Mouse (Mus musculus) liver, adult 2 months (tissue): ENCODE results near the gene Ppp1r1a. TPM values are rescaled to one million over a fixed set of nuclear protein-coding genes. Genes with fewer than 3 reads are reported as not detected.

Source experiments
- DNase-seq: peaks from one replicate; pipeline ENCODE4 v3.0.0-alpha.2; 2011; ENCODE audit warnings: low read depth, low spot score; ENCODE audit errors: extremely low read depth
- H3K27ac ChIP-seq: fragments of 200-500 bp; replicated peaks from 2 replicates; pipeline ENCODE4 v1.5.1; 2012; ENCODE audit warnings: low read depth, mild to moderate bottlenecking, control low read depth, inconsistent platforms, low read length; ENCODE audit not compliant: insufficient read depth
- H3K27me3 ChIP-seq: fragments of 200-500 bp; 2 replicates; pipeline ENCODE4 v1.6.1; 2012; ENCODE audit warnings: mild to moderate bottlenecking, moderate library complexity, low read length, inconsistent platforms; ENCODE audit not compliant: control insufficient read depth, insufficient read depth
- H3K36me3 ChIP-seq: fragments of 200-500 bp; 2 replicates; pipeline ENCODE4 v1.6.1; 2012; ENCODE audit warnings: low read length, inconsistent platforms; ENCODE audit not compliant: control insufficient read depth, insufficient read depth
- H3K4me1 ChIP-seq: fragments of 200-500 bp; 2 replicates; pipeline ENCODE4 v1.6.1; 2011; ENCODE audit warnings: low read length; ENCODE audit not compliant: control insufficient read depth, insufficient read depth
- H3K4me3 ChIP-seq: fragments of 200-500 bp; 2 replicates; pipeline ENCODE4 v1.5.1; 2011; ENCODE audit warnings: low read depth, mild to moderate bottlenecking, control low read depth, low read length, moderate library complexity; ENCODE audit not compliant: insufficient read depth
- H3K79me2 ChIP-seq: fragments of 200-500 bp; 2 replicates; pipeline ENCODE4 v1.6.1; 2012; ENCODE audit warnings: inconsistent platforms, mild to moderate bottlenecking, low read length, moderate library complexity; ENCODE audit not compliant: control insufficient read depth, insufficient read depth
- H3K9ac ChIP-seq: fragments of 200-500 bp; 2 replicates; pipeline ENCODE4 v1.6.1; 2012; ENCODE audit warnings: low read depth, mild to moderate bottlenecking, control low read depth, inconsistent platforms, low read length
- CTCF ChIP-seq: fragments of 200-500 bp; IDR thresholded peaks from 2 replicates; pipeline ENCODE4 v1.5.1; 2011; ENCODE audit warnings: low read depth, low read length, control low read depth
- POLR2A ChIP-seq: fragments of 200-500 bp; IDR thresholded peaks from 2 replicates; pipeline ENCODE4 v1.6.1; 2011; ENCODE audit warnings: low read length, control low read depth; ENCODE audit not compliant: insufficient read depth; ENCODE audit errors: extremely low read depth
- WGBS: fragments of 180-500 bp; shearing (Covaris S2); methylation state at CpG from one replicate; pipeline ENCODE4 v1.1.7; 2018; 5-methylcytosine and 5-hydroxymethylcytosine counted together
- polyA plus RNA-seq: library from polyadenylated mRNA; depleted of rRNA; stranded (reverse); fragments of >200 nt; gene quantifications from 2 replicates; pipeline ENCODE4 v1.2.3, GENCODE M21; 2012; rRNA removed
- total RNA-seq: library from RNA; depleted of rRNA; stranded (reverse); fragments of >200 nt; gene quantifications from 2 replicates; pipeline ENCODE4 v1.2.3, GENCODE M21; 2014; rRNA removed

Gene Ppp1r1a
- total and polyA plus RNA-seq, 2 experiments, result 0.09 TPM; not detected in 1

GRCm38 (mm10) chr15:103484490-103484889 lies 53.3 kb downstream of the Ppp1r1a start:
- 51% methylated on average over 2 of the region's 2 CpGs for WGBS
- TF ChIP-seq POLR2A, result no peak

GRCm38 (mm10) chr15:103482488-103482887 lies 55.3 kb downstream of the Ppp1r1a start:
- no peaks in the 10 kb centered on the region for H3K4me1 ChIP-seq
- no peak overlapping the region for H3K9ac ChIP-seq
- no peaks in the 10 kb centered on the region; the same call in none of the 2 replicates for H3K27me3 ChIP-seq
- 11% methylated on average over 1 of the region's 1 CpGs for WGBS
- H3K36me3 ChIP-seq, result no peaks in the 10 kb centered on the region
- no peaks in the 10 kb centered on the region for H3K79me2 ChIP-seq
- no peak for DNase-seq
- H3K27ac ChIP-seq, result no peak overlapping the region
- TF ChIP-seq POLR2A (no peak), CTCF (no peak)
- no peak overlapping the region for H3K4me3 ChIP-seq

More at GRCm38 (mm10) chr15:103484490-103484889, 53.3 kb downstream of the Ppp1r1a start:
- Histone ChIP-seq H3K27ac (no peak overlapping the region), H3K36me3 (no peaks in the 10 kb centered on the region), H3K4me1 (no peaks in the 10 kb centered on the region), H3K27me3 (no peaks in the 10 kb centered on the region; the same call in none of the 2 replicates), H3K79me2 (no peaks in the 10 kb centered on the region), H3K4me3 (no peak overlapping the region), H3K9ac (no peak overlapping the region)
- DNase-seq, result no peak

Other genes starting within 250 kb of the Ppp1r1a start
- 0.07 and 0.09 TPM in 2 replicates for gene Gpr84, start 227.4 kb downstream of the Ppp1r1a start, total RNA-seq
- 0.12 and 0.19 TPM in 2 replicates for gene Gpr84, start 227.4 kb downstream of the Ppp1r1a start, polyA plus RNA-seq
- 0.92 and 2.1 TPM in 2 replicates for gene Zfp385a, start 197.9 kb downstream of the Ppp1r1a start, total RNA-seq
- gene Zfp385a, start 197.9 kb downstream of the Ppp1r1a start, polyA plus RNA-seq, result 14.9 and 17.1 TPM in 2 replicates
- 3.0 and 5.4 TPM in 2 replicates for gene Itga5, start 171.2 kb downstream of the Ppp1r1a start, total RNA-seq
- gene Itga5, start 171.2 kb downstream of the Ppp1r1a start, polyA plus RNA-seq, result 18.0 and 28.1 TPM in 2 replicates
- gene Gtsf1, start 107.5 kb downstream of the Ppp1r1a start, total RNA-seq, result not detected in 2 replicates
- not detected in 2 replicates for gene Gtsf1, start 107.5 kb downstream of the Ppp1r1a start, polyA plus RNA-seq
- gene Gtsf2, start 89.5 kb downstream of the Ppp1r1a start, total RNA-seq, result not detected in 2 replicates
- not detected in 2 replicates for gene Gtsf2, start 89.5 kb downstream of the Ppp1r1a start, polyA plus RNA-seq
- 6.2 and 6.3 TPM in 2 replicates for gene Nckap1l, start 84.2 kb downstream of the Ppp1r1a start, total RNA-seq
- 1.1 and 2.2 TPM in 2 replicates for gene Nckap1l, start 84.2 kb downstream of the Ppp1r1a start, polyA plus RNA-seq
- 0.46 and 0.81 TPM in 2 replicates for gene Pde1b, start 35.0 kb downstream of the Ppp1r1a start, total RNA-seq
- 0.55 and 1.0 TPM in 2 replicates for gene Pde1b, start 35.0 kb downstream of the Ppp1r1a start, polyA plus RNA-seq
- gene Glycam1, start 27.1 kb upstream of the Ppp1r1a start, total RNA-seq, result not detected in 2 replicates
- gene Glycam1, start 27.1 kb upstream of the Ppp1r1a start, polyA plus RNA-seq, result not detected in 2 replicates
- gene Mucl1, start 217.5 kb upstream of the Ppp1r1a start, total RNA-seq, result not detected in 2 replicates
- gene Mucl1, start 217.5 kb upstream of the Ppp1r1a start, polyA plus RNA-seq, result not detected in 2 replicates